Mouse (Mus musculus) myocyte (in vitro differentiated cells): ENCODE results near the gene Zfp617.

Experiments
- E2F4 ChIP-seq: IDR thresholded peaks from one replicate; pipeline ENCODE4 v1.6.1; 2011; ENCODE audit warnings: mild to moderate bottlenecking, control low read depth, moderate library complexity; ENCODE audit not compliant: insufficient read depth
- POLR2A ChIP-seq: IDR thresholded peaks from one replicate; pipeline ENCODE4 v1.6.1; 2011; ENCODE audit warnings: low read depth, mild to moderate bottlenecking, control low read depth, moderate library complexity; ENCODE audit not compliant: insufficient read length
- SRF ChIP-seq: IDR thresholded peaks from one replicate; pipeline ENCODE4 v1.6.1; 2011; ENCODE audit warnings: low read depth; ENCODE audit not compliant: control insufficient read depth, insufficient read length
- USF1 ChIP-seq: IDR thresholded peaks from one replicate; pipeline ENCODE4 v1.6.1; 2011; ENCODE audit warnings: low read depth, mild to moderate bottlenecking, control low read depth, moderate library complexity

DNA sequence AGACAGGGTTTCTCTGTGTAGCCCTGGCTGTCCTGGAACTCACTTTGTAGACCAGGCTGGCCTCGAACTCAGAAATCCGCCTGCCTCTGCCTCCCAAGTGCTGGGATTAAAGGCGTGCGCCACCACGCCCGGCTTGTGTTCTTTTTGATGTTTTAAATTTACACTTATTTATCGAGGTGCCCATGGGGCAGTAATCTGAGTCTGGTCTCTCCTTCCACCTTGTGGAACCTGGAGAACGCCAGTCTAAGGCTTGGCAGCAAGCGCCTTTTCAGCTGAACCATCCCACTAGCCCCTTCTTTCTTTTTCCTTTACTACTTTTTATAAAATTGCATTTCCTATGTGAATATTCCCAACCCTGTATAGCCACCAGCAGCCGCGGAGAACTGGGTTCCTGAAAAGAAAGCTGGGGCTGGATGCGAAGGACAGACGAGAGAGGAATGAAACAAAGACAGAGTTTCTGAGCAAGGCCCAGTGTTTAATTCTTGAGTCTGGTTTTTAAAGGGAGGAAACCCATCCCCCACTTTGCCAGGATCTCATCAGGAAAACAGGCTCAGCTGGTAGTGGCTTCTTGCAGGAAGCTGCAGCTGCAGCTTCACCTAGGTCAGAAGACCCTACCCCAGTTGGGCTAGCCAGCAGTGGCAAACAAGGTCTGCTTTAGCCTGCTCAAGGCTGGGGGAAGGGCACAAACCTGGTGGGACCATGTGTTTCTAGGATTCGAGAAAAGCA, 43.2 kb downstream of the Zfp617 start:
- TF ChIP-seq POLR2A: no peak
- TF ChIP-seq SRF: no peak
- TF ChIP-seq USF1: no peak
- TF ChIP-seq E2F4: no peak
